Mouse (Mus musculus): ENCODE measurements around the gene Tmcc3. TPM values are rescaled to one million over a fixed set of nuclear protein-coding genes. Genes with fewer than 3 reads are reported as not detected.

The Tmcc3 gene
- 8.6 and 9.2 TPM in 2 replicates for polyA plus RNA-seq (2015; fragmentation: Nextera tagmentation; extraction: Ambion mirVana)

GRCm38 (mm10) chr10:94311511-94312006, at the start of gene Tmcc3:
TSS of gene Tmcc3 (plus strand) at chr10:94311949.
- Histone ChIP-seq H3K27ac (no peak within 1 kb of the TSS), H3K9me3 (no peaks in the 10 kb centered on the region), H3K4me2 (replicated peaks) (peak within 1 kb of the TSS; percentile 90), H3K27me3 (replicated peaks) (peaks cover 16% of the 10 kb centered on the region), H3K9ac (peak within 1 kb of the TSS; percentile 40), H3K4me1 (replicated peaks) (peaks cover 14% of the 10 kb centered on the region), H3K4me3 (replicated peaks) (peak within 1 kb of the TSS; percentile 40), H3K36me3 (no peaks in the 10 kb centered on the region)
- WGBS, result 2% methylated on average over 19 of the region's 19 CpGs
- peak; percentile 19; the same call in 1 of the 2 replicates for ATAC-seq

- WGBS, result 88% methylated on average over 13 of the region's 13 CpGs
- no peaks in the 10 kb centered on the region for H3K27me3 ChIP-seq (replicated peaks)
These were observed 49.1 kb upstream of the Tmcc3 start for GRCm38 (mm10) chr10:94262646-94263045.

GRCm38 (mm10) chr10:94263211-94263610, 48.5 kb upstream of the Tmcc3 start:
- no peak for ATAC-seq
- 81% methylated on average over 3 of the region's 3 CpGs for WGBS
- Histone ChIP-seq H3K4me1 (replicated peaks) (no peaks in the 10 kb centered on the region), H3K4me3 (replicated peaks) (no peak overlapping the region), H3K27me3 (replicated peaks) (no peaks in the 10 kb centered on the region), H3K4me2 (replicated peaks) (no peak overlapping the region), H3K27ac (no peak overlapping the region), H3K9me3 (no peaks in the 10 kb centered on the region), H3K9ac (no peak overlapping the region), H3K36me3 (no peaks in the 10 kb centered on the region)

More at GRCm38 (mm10) chr10:94262646-94263045, 49.1 kb upstream of the Tmcc3 start:
- no peaks in the 10 kb centered on the region for H3K9me3 ChIP-seq
- H3K4me1 ChIP-seq (replicated peaks), result no peaks in the 10 kb centered on the region
- no peak overlapping the region for H3K4me3 ChIP-seq (replicated peaks)
- no peak overlapping the region for H3K9ac ChIP-seq
- no peak overlapping the region for H3K27ac ChIP-seq
- no peaks in the 10 kb centered on the region for H3K36me3 ChIP-seq
- ATAC-seq, result no peak
- H3K4me2 ChIP-seq (replicated peaks), result no peak overlapping the region

- H3K4me1 ChIP-seq (replicated peaks), result no peaks in the 10 kb centered on the region
- no peak overlapping the region for H3K27ac ChIP-seq
- no peak overlapping the region for H3K9ac ChIP-seq
- H3K36me3 ChIP-seq, result no peaks in the 10 kb centered on the region
- no peak overlapping the region for H3K4me2 ChIP-seq (replicated peaks)
- no peak overlapping the region for H3K4me3 ChIP-seq (replicated peaks)
- no peaks in the 10 kb centered on the region for H3K9me3 ChIP-seq
- no peaks in the 10 kb centered on the region for H3K27me3 ChIP-seq (replicated peaks)
- 72% methylated on average over 17 of the region's 17 CpGs for WGBS
- ATAC-seq, result no peak
These were observed 45.9 kb upstream of the Tmcc3 start for GRCm38 (mm10) chr10:94265656-94266542.

GRCm38 (mm10) chr10:94275321-94275720, 36.4 kb upstream of the Tmcc3 start:
- H3K9me3 ChIP-seq, result no peaks in the 10 kb centered on the region
- H3K4me1 ChIP-seq (replicated peaks), result no peaks in the 10 kb centered on the region
- no peak for ATAC-seq
- H3K4me3 ChIP-seq (replicated peaks), result no peak overlapping the region
- H3K27ac ChIP-seq, result no peak overlapping the region
- no peaks in the 10 kb centered on the region for H3K36me3 ChIP-seq
- no peaks in the 10 kb centered on the region for H3K27me3 ChIP-seq (replicated peaks)
- 5% methylated on average over 3 of the region's 3 CpGs for WGBS
- no peak overlapping the region for H3K9ac ChIP-seq
- H3K4me2 ChIP-seq (replicated peaks), result no peak overlapping the region

- Histone ChIP-seq H3K27me3 (replicated peaks) (no peaks in the 10 kb centered on the region), H3K4me1 (replicated peaks) (no peaks in the 10 kb centered on the region), H3K4me2 (replicated peaks) (no peak overlapping the region), H3K27ac (no peak overlapping the region), H3K36me3 (no peaks in the 10 kb centered on the region), H3K9me3 (no peaks in the 10 kb centered on the region), H3K9ac (no peak overlapping the region), H3K4me3 (replicated peaks) (no peak overlapping the region)
- 55% methylated on average over 2 of the region's 2 CpGs for WGBS
- ATAC-seq, result no peak
These were observed 35.2 kb upstream of the Tmcc3 start for GRCm38 (mm10) chr10:94276511-94276910.

- no peak for ATAC-seq
- no peaks in the 10 kb centered on the region for H3K9me3 ChIP-seq
- 63% methylated on average over 8 of the region's 8 CpGs for WGBS
- H3K27ac ChIP-seq, result no peak overlapping the region
- H3K4me2 ChIP-seq (replicated peaks), result no peak overlapping the region
- no peaks in the 10 kb centered on the region for H3K27me3 ChIP-seq (replicated peaks)
- no peak overlapping the region for H3K4me3 ChIP-seq (replicated peaks)
- H3K9ac ChIP-seq, result no peak overlapping the region
- no peaks in the 10 kb centered on the region for H3K36me3 ChIP-seq
- H3K4me1 ChIP-seq (replicated peaks), result no peaks in the 10 kb centered on the region
These were observed 29.6 kb upstream of the Tmcc3 start for GRCm38 (mm10) chr10:94282179-94282578.

GRCm38 (mm10) chr10:94282797-94283196, 29.0 kb upstream of the Tmcc3 start:
- Histone ChIP-seq H3K27ac (no peak overlapping the region), H3K36me3 (no peaks in the 10 kb centered on the region), H3K4me1 (replicated peaks) (no peaks in the 10 kb centered on the region), H3K27me3 (replicated peaks) (no peaks in the 10 kb centered on the region), H3K4me2 (replicated peaks) (no peak overlapping the region), H3K4me3 (replicated peaks) (no peak overlapping the region), H3K9ac (no peak overlapping the region), H3K9me3 (no peaks in the 10 kb centered on the region)
- whole genome bisulfite sequencing, result 82% methylated on average over 7 of the region's 7 CpGs
- ATAC-seq, result no peak

- WGBS, result 90% methylated on average over 5 of the region's 5 CpGs
- Histone ChIP-seq H3K4me2 (replicated peaks) (no peak overlapping the region), H3K4me3 (replicated peaks) (no peak overlapping the region), H3K27ac (no peak overlapping the region), H3K27me3 (replicated peaks) (no peaks in the 10 kb centered on the region), H3K4me1 (replicated peaks) (no peaks in the 10 kb centered on the region), H3K9ac (no peak overlapping the region), H3K9me3 (no peaks in the 10 kb centered on the region), H3K36me3 (no peaks in the 10 kb centered on the region)
- no peak for ATAC-seq
These were observed 17.3 kb upstream of the Tmcc3 start for GRCm38 (mm10) chr10:94294437-94294836.

- no peak overlapping the region for H3K4me3 ChIP-seq (replicated peaks)
- 42% methylated on average over 6 of the region's 6 CpGs for WGBS
- no peak overlapping the region for H3K9ac ChIP-seq
- H3K9me3 ChIP-seq, result no peaks in the 10 kb centered on the region
- ATAC-seq, result no peak
- no peaks in the 10 kb centered on the region for H3K4me1 ChIP-seq (replicated peaks)
- no peaks in the 10 kb centered on the region for H3K36me3 ChIP-seq
- no peak overlapping the region for H3K4me2 ChIP-seq (replicated peaks)
- no peak overlapping the region for H3K27ac ChIP-seq
- no peaks in the 10 kb centered on the region for H3K27me3 ChIP-seq (replicated peaks)
These were observed 16.6 kb upstream of the Tmcc3 start for GRCm38 (mm10) chr10:94294933-94295750.

GRCm38 (mm10) chr10:94295923-94296605, 15.7 kb upstream of the Tmcc3 start:
- no peak for ATAC-seq
- H3K36me3 ChIP-seq, result no peaks in the 10 kb centered on the region
- 83% methylated on average over 5 of the region's 5 CpGs for WGBS
- no peak overlapping the region for H3K9ac ChIP-seq
- H3K4me1 ChIP-seq (replicated peaks), result no peaks in the 10 kb centered on the region
- H3K27me3 ChIP-seq (replicated peaks), result no peaks in the 10 kb centered on the region
- no peak overlapping the region for H3K4me3 ChIP-seq (replicated peaks)
- no peaks in the 10 kb centered on the region for H3K9me3 ChIP-seq
- no peak overlapping the region for H3K4me2 ChIP-seq (replicated peaks)
- H3K27ac ChIP-seq, result no peak overlapping the region

GRCm38 (mm10) chr10:94298471-94298870, 13.3 kb upstream of the Tmcc3 start, which contains the start of gene Gm4792:
TSS of gene Gm4792 (minus strand) at chr10:94298703.
- H3K27ac ChIP-seq, result no peak within 1 kb of the TSS
- H3K36me3 ChIP-seq, result no peaks in the 10 kb centered on the region
- H3K4me2 ChIP-seq (replicated peaks), result no peak within 1 kb of the TSS
- H3K4me3 ChIP-seq (replicated peaks), result no peak within 1 kb of the TSS
- H3K4me1 ChIP-seq (replicated peaks), result no peaks in the 10 kb centered on the region
- H3K27me3 ChIP-seq (replicated peaks), result no peaks in the 10 kb centered on the region
- no peak within 1 kb of the TSS for H3K9ac ChIP-seq
- WGBS, result 66% methylated on average over 3 of the region's 3 CpGs
- no peak for ATAC-seq
- H3K9me3 ChIP-seq, result no peaks in the 10 kb centered on the region
